Mouse (Mus musculus): ENCODE results near the gene Lrrc36.

Lrrc36 gene

GRCm38 (mm10) chr8:105468002-105468720, 54.8 kb downstream of the Lrrc36 start:
- no peak for DNase-seq

- no peak for DNase-seq
Observed at GRCm38 (mm10) chr8:105469041-105469695, 55.8 kb downstream of the Lrrc36 start.

- no peak for DNase-seq
Observed at GRCm38 (mm10) chr8:105469816-105470215, 56.4 kb downstream of the Lrrc36 start.

- no peak for DNase-seq
Observed at GRCm38 (mm10) chr8:105470262-105470661, 56.9 kb downstream of the Lrrc36 start.

GRCm38 (mm10) chr8:105470681-105471313, 57.4 kb downstream of the Lrrc36 start:
- DNase-seq: no peak

- DNase-seq: peak; percentile 96
Observed at GRCm38 (mm10) chr8:105471314-105472015, 58.1 kb downstream of the Lrrc36 start, which contains the start of gene Tppp3. TSS of gene Tppp3 (minus strand) at chr8:105471526.

GRCm38 (mm10) chr8:105472414-105472932, 59.1 kb downstream of the Lrrc36 start:
- DNase-seq: no peak

GRCm38 (mm10) chr8:105472983-105473382, 59.6 kb downstream of the Lrrc36 start:
- no peak for DNase-seq

GRCm38 (mm10) chr8:105473816-105474606, 60.6 kb downstream of the Lrrc36 start:
- peak; percentile 67 to 68 for DNase-seq

GRCm38 (mm10) chr8:105474680-105475079, 61.3 kb downstream of the Lrrc36 start:
- DNase-seq: no peak

- DNase-seq: no peak
Observed at GRCm38 (mm10) chr8:105475254-105475653, 61.9 kb downstream of the Lrrc36 start.

GRCm38 (mm10) chr8:105475742-105476141, 62.4 kb downstream of the Lrrc36 start:
- no peak for DNase-seq

- no peak for DNase-seq
Observed at GRCm38 (mm10) chr8:105476161-105476560, 62.8 kb downstream of the Lrrc36 start.

- DNase-seq: peak; percentile 73 to 83
Observed at GRCm38 (mm10) chr8:105476628-105477413, 63.5 kb downstream of the Lrrc36 start.

GRCm38 (mm10) chr8:105477792-105478191, 64.4 kb downstream of the Lrrc36 start:
- no peak for DNase-seq

- no peak for DNase-seq
Observed at GRCm38 (mm10) chr8:105481013-105481412, 67.6 kb downstream of the Lrrc36 start.

- DNase-seq: peak in 1 of 2 experiments; percentile 69
Observed at GRCm38 (mm10) chr8:105481453-105481852, 68.1 kb downstream of the Lrrc36 start.

GRCm38 (mm10) chr8:105482123-105482522, 68.8 kb downstream of the Lrrc36 start:
- DNase-seq: no peak

- peak in 1 of 2 experiments; percentile 63 for DNase-seq
Observed at GRCm38 (mm10) chr8:105483212-105484029, 70.0 kb downstream of the Lrrc36 start.

GRCm38 (mm10) chr8:105484030-105484368, 70.6 kb downstream of the Lrrc36 start:
- no peak for DNase-seq
